Comparison of ENCODE assay signal across 15 mouse cellular contexts in the genomic region with DNA sequence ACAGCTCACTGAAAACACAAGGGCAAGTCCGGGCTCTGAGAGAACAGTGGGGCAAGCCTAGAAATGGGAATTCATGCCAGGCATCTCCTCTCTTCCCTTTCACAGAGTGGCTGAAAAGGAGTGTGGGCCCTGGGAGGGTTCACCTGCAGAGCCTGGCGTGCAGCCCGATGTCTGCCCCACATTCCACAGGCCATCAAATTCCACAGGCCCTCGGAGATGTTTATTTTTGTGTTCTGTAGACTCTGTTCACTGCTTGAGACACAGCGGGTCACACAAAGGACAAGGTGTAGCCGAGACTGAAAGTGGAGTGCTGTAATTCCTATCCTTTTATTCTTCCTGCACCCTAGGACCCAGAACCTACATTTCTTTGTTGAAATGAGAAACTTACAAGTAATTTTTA. TPM values are rescaled to one million over a fixed set of nuclear protein-coding genes. Genes with fewer than 3 reads are reported as not detected.
A peak's percentile ranks its signal among the peaks of the same experiment; 100 is the strongest.
DNase-seq lines count a peak whose midpoint lies in the region; ATAC-seq lines count a peak whose summit lies in the region.
"Had no signal": no experiment of that assay in that cellular context is flagged by ENCODE, and none has a peak within 500 bp of the region (broad histone marks: within the 10 kb centered on the region; RNA-seq: fewer than 3 reads in every experiment).

No protein-coding gene starts in this region.

- no peaks in the 10 kb centered on the region for H3K9me3 ChIP-seq in heart, embryonic 15.5 days (replicated peaks)
- H3K9me3 ChIP-seq in hindbrain, embryonic 10.5 days, result no peaks in the 10 kb centered on the region
- H3K9me3 ChIP-seq in limb, embryonic 10.5 days (replicated peaks), result no peaks in the 10 kb centered on the region
- H3K9me3 ChIP-seq: limb, embryonic 15.5 days had no signal

- no peak for ATAC-seq in heart, embryonic 15.5 days (replicated peaks; ENCODE audit: insufficient number of reproducible peaks, insufficient read depth, low FRiP score, low read depth)

- DNase-seq in heart, postnatal 36 days, result no peak
- peak; percentile 22 for DNase-seq in brain, adult 2 months (ENCODE audit: low read depth, low spot score)
- DNase-seq in kidney, postnatal 10 days, result peak; percentile 80
- peak; percentile 50 for DNase-seq in lung, postnatal 10 days
- no peak for DNase-seq in hindbrain, embryonic 10.5 days (ENCODE audit: low spot score)
- no peak for DNase-seq in right cerebral cortex, postnatal 25 days
- no peak for DNase-seq in limb, embryonic 10.5 days (ENCODE audit: low spot score)
- DNase-seq: cerebellum, adult 9-11 months; gastrocnemius, adult 2 months; heart, postnatal 10 days; thymus, postnatal 25 days had no signal

- H3K36me3 ChIP-seq in heart, embryonic 15.5 days, result no peaks in the 10 kb centered on the region
- no peaks in the 10 kb centered on the region for H3K36me3 ChIP-seq in hindbrain, embryonic 10.5 days
- H3K36me3 ChIP-seq in limb, embryonic 10.5 days, result no peaks in the 10 kb centered on the region
- H3K36me3 ChIP-seq: limb, embryonic 15.5 days had no signal

- H3K4me2 ChIP-seq in heart, embryonic 15.5 days, result peak overlapping the region; percentile 22; the same call in 1 of the 2 replicates
- H3K4me2 ChIP-seq: limb, embryonic 15.5 days had no signal

- H3K27me3 ChIP-seq in heart, embryonic 15.5 days, result no peaks in the 10 kb centered on the region
- H3K27me3 ChIP-seq in hindbrain, embryonic 10.5 days (ENCODE audit: insufficient read depth, poor library complexity, severe bottlenecking), result no peaks in the 10 kb centered on the region
- H3K27me3 ChIP-seq in limb, embryonic 10.5 days (ENCODE audit: low read depth, poor library complexity, severe bottlenecking), result no peaks in the 10 kb centered on the region
- H3K27me3 ChIP-seq: limb, embryonic 15.5 days had no signal

- H3K4me1 ChIP-seq in heart, embryonic 15.5 days (replicated peaks), result peaks cover 6% of the 10 kb centered on the region
- no peaks in the 10 kb centered on the region for H3K4me1 ChIP-seq in hindbrain, embryonic 10.5 days (replicated peaks)
- H3K4me1 ChIP-seq in limb, embryonic 10.5 days, result peaks cover 5% of the 10 kb centered on the region; the same call in 1 of the 2 replicates

- WGBS in heart, embryonic 15.5 days, result 28% methylated on average over 6 of the region's 6 CpGs
- 59% methylated on average over 6 of the region's 6 CpGs for WGBS in hindbrain, embryonic 10.5 days
- WGBS in limb, embryonic 10.5 days, result 71% methylated on average over 6 of the region's 6 CpGs

- no peak overlapping the region for H3K9ac ChIP-seq in heart, embryonic 15.5 days
- H3K9ac ChIP-seq: limb, embryonic 15.5 days had no signal

- intact Hi-C loops in heart, postnatal 36 days (cut with DNase I), result no loop called here

- H3K4me3 ChIP-seq in heart, embryonic 15.5 days, result no peak overlapping the region
- no peak overlapping the region for H3K4me3 ChIP-seq in hindbrain, embryonic 10.5 days
- no peak overlapping the region for H3K4me3 ChIP-seq in limb, embryonic 10.5 days
- H3K4me3 ChIP-seq: gastrocnemius, adult 2 months; left cerebral cortex, adult 2 months; limb, embryonic 15.5 days had no signal

- no peak overlapping the region for H3K27ac ChIP-seq in heart, embryonic 15.5 days
- H3K27ac ChIP-seq in hindbrain, embryonic 10.5 days, result no peak overlapping the region
- no peak overlapping the region for H3K27ac ChIP-seq in limb, embryonic 10.5 days
- H3K27ac ChIP-seq: gastrocnemius, adult 2 months; left cerebral cortex, adult 2 months; limb, embryonic 15.5 days had no signal

RNA-seq across cellular contexts. Expression of gene Slc16a12, which starts 40.8 kb away (rescaled TPM):
- polyA plus RNA-seq in heart, embryonic 15.5 days (2015; fragmentation: Nextera tagmentation; extraction: Ambion mirVana), result 11.2 and 11.8 TPM in 2 replicates
- total RNA-seq in heart, postnatal 36 days (2021), result 1 to 10 TPM; 1.7 to 1.9 TPM
- 0.75 and 1.4 TPM in 2 replicates for polyA plus RNA-seq in hindbrain, embryonic 10.5 days (2016; fragmentation: Nextera tagmentation; extraction: Ambion mirVana)
- 0.75 and 0.79 TPM in 2 replicates for polyA plus RNA-seq in limb, embryonic 10.5 days (2016; fragmentation: Nextera tagmentation; extraction: Ambion mirVana)
- total RNA-seq: megakaryocyte, adult 5-6 weeks had no signal

Comparison
In these comparisons a context has a peak if more than half of its experiments do, and no peak if none do; other contexts are left out.
1. DNase-seq: peak in brain, adult 2 months (single experiment), kidney, postnatal 10 days (single experiment) and lung, postnatal 10 days (single experiment); none in heart, postnatal 36 days (0 of 2), hindbrain, embryonic 10.5 days (single experiment), right cerebral cortex, postnatal 25 days (single experiment) and limb, embryonic 10.5 days (single experiment).